Mouse (Mus musculus): Measurements from ENCODE around the gene Lcp1. TPM values are rescaled to one million over a fixed set of nuclear protein-coding genes. Genes with fewer than 3 reads are reported as not detected.

Gene Lcp1
- polyA plus RNA-seq, 1 experiment from 2014 or later = 81.9 TPM

GRCm38 (mm10) chr14:75256521-75256920 is 125.6 kb downstream of the Lcp1 start:
- ATAC-seq = no peak
- Histone ChIP-seq H3K4me3 (replicated peaks) (no peak overlapping the region), H3K27me3 (replicated peaks) (no peaks in the 10 kb centered on the region), H3K9me3 (no peaks in the 10 kb centered on the region), H3K27ac (no peak overlapping the region), H3K9ac (no peak overlapping the region), H3K36me3 (no peaks in the 10 kb centered on the region), H3K4me1 (replicated peaks) (no peaks in the 10 kb centered on the region), H3K4me2 (replicated peaks) (no peak overlapping the region)
- WGBS = 43% methylated on average over 5 of the region's 5 CpGs

DNA sequence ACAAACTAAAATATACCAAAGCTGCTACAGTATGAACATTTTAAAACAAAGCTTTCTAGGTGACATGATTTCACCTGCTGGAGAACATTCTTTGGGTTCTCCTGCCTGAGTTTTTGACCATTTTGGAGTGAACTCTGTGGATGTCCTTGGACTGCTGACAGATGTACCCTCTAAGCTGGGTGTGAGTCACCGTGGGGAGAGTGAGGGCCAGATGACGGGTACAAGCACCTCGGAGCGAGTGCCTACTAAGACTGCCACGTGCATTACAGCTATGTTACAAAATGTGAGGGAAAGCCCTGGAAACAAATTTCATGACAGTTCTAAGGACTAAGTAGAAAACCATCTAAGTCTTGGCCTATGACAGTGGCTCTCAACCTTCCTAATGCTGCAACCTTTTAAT is 138.6 kb downstream of the Lcp1 start:
- 86% methylated on average over 5 of the region's 5 CpGs for WGBS
- H3K4me1 ChIP-seq (replicated peaks) = no peaks in the 10 kb centered on the region
- no peaks in the 10 kb centered on the region for H3K9me3 ChIP-seq
- no peak overlapping the region for H3K4me3 ChIP-seq (replicated peaks)
- H3K4me2 ChIP-seq (replicated peaks) = no peak overlapping the region
- no peak overlapping the region for H3K27ac ChIP-seq
- no peak overlapping the region for H3K9ac ChIP-seq
- H3K36me3 ChIP-seq = no peaks in the 10 kb centered on the region
- no peak for ATAC-seq
- no peaks in the 10 kb centered on the region for H3K27me3 ChIP-seq (replicated peaks)

DNA sequence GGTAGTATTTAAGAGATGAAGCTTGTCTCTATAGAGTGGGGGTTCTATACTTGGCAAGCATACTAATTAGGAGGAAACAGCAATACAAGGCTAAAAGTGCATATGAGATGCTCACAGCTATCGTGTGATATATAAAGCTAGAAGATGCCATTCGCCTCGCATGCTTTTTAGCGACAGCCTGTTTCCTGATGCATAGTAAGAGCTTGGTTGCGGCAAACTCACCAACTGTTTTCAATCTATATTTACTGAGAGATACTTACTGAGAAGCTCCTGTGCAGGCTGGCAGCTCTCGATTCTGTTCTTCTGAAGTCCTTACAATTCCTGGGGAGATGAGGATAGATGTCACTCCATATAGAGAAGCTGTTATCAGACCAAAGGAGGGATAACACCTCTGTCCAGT is 148.8 kb downstream of the Lcp1 start:
- no peak overlapping the region for H3K4me2 ChIP-seq (replicated peaks)
- H3K27ac ChIP-seq = no peak overlapping the region
- H3K4me3 ChIP-seq (replicated peaks) = no peak overlapping the region
- no peak overlapping the region for H3K9ac ChIP-seq
- 87% methylated on average over 6 of the region's 6 CpGs for WGBS
- no peaks in the 10 kb centered on the region; the same call in 1 of the 2 replicates for H3K4me1 ChIP-seq (replicated peaks)
- H3K9me3 ChIP-seq = no peaks in the 10 kb centered on the region
- H3K36me3 ChIP-seq = no peaks in the 10 kb centered on the region
- H3K27me3 ChIP-seq (replicated peaks) = no peaks in the 10 kb centered on the region
- ATAC-seq = no peak

DNA sequence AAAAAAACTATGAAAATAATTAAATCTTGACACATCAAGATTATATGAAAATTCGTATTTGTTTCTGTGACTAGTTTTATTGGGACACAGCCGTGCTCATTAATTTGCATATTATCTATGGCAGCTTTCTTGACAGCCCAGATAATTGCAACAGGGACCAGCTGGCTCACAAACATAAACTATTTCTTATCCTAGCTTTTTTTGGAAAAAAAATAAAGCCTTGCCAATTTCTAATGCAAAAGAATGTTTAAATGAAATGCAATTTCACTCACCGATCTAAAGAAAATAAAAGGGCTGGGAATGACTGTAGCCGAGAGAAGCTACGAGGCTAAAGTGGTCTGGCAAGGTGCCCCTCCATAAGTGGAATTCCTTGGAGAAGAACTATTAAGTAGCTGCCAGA is 149.5 kb downstream of the Lcp1 start:
- 62% methylated on average over 5 of the region's 5 CpGs for WGBS
- H3K4me1 ChIP-seq (replicated peaks) = peaks cover under 1% of the 10 kb centered on the region; the same call in 1 of the 2 replicates
- no peak overlapping the region for H3K9ac ChIP-seq
- ATAC-seq = no peak
- no peaks in the 10 kb centered on the region for H3K27me3 ChIP-seq (replicated peaks)
- H3K4me2 ChIP-seq (replicated peaks) = no peak overlapping the region
- H3K36me3 ChIP-seq = no peaks in the 10 kb centered on the region
- no peak overlapping the region for H3K4me3 ChIP-seq (replicated peaks)
- no peak overlapping the region for H3K27ac ChIP-seq
- no peaks in the 10 kb centered on the region for H3K9me3 ChIP-seq

Other genes with a start within 250 kb of the Lcp1 start
- gene Lrch1, start 183.2 kb upstream of the Lcp1 start, polyA plus RNA-seq (2015; fragmentation: Nextera tagmentation; extraction: Ambion mirVana) = 11.8 and 12.5 TPM in 2 replicates
- gene Rubcnl, start 115.1 kb upstream of the Lcp1 start, polyA plus RNA-seq (2015; fragmentation: Nextera tagmentation; extraction: Ambion mirVana) = 0.43 and 0.55 TPM in 2 replicates
- 0.05 TPM in 1 of 2 replicates, not detected in the other for gene Lrrc63, start 220 bp upstream of the Lcp1 start, polyA plus RNA-seq (2015; fragmentation: Nextera tagmentation; extraction: Ambion mirVana)
- 4.0 and 4.7 TPM in 2 replicates for gene Cpb2, start 111.2 kb downstream of the Lcp1 start, polyA plus RNA-seq (2015; fragmentation: Nextera tagmentation; extraction: Ambion mirVana)
- gene Zc3h13, start 153.3 kb downstream of the Lcp1 start, polyA plus RNA-seq (2015; fragmentation: Nextera tagmentation; extraction: Ambion mirVana) = 26.8 and 27.3 TPM in 2 replicates

All from intestine, embryonic 15.5 days (tissue).